Mouse (Mus musculus): ENCODE measurements around the gene Cd4.

DNA sequence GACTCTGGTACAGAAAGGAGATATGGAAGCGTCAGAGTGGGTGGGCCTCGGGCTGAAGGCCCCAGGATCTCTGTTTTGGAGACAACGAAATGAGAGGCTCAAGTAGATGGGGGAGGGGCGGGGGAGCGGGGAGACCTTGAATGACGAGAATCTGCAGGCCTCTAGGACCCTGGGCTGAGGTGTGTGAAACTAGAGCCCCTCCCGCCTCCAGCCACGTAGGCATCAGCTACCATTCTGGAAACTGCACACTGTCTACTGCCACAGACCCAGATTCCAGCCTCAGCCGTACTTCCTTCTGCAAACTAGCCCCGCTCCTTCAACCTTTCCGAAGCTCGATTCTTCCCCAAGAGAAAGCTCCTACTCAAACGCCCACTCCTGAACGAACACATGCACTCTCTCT is 31.7 kb downstream of the Cd4 start:
- TF ChIP-seq POLR2AphosphoS2 (IDR thresholded peaks at IDR 0.05; ENCODE audit: insufficient read length, low read depth) (no peak), E2F4 (IDR thresholded peaks at IDR 0.05; ENCODE audit: insufficient read depth) (no peak), POLR2A (IDR thresholded peaks at IDR 0.05; ENCODE audit: insufficient read length, low read depth) (no peak), MAX (IDR thresholded peaks at IDR 0.05; ENCODE audit: low read depth) (no peak), CEBPB (IDR thresholded peaks at IDR 0.05; ENCODE audit: insufficient read depth, poor library complexity, severe bottlenecking) (no peak), TCF12 (IDR thresholded peaks at IDR 0.05; ENCODE audit: insufficient read depth, poor library complexity, severe bottlenecking) (no peak)

Data from myocyte (in vitro differentiated cells).